Comparison of ENCODE assay signal across 10 mouse cellular contexts in the genomic region with DNA sequence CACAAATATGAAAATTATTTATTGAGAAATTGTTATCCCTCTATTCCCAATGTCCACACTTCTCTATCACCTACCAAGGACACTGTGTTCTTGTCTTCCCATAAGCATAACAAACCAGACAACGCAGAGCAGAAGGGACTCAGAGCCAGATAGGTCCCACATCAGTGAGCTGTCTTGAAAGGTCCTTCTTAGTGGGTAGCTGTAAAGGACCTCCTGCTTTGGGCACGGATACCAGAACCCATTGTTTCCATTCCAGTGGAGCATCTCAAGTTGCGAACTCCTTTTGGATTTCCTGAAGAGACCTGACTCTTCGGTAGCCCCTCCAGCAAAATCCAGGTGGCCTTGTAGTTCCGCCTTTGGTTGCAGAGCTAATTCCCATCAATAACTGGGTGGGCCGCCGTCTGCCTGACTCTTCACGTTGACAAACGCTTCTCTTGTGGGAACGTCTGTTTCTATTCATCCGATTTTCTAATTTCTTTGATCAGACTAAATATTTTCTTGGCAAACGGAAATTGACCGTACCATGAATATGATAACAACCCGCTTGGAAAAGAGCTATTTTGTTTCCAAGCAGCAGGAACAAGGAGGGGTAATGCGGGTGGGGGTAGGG. TPM values are rescaled to one million over a fixed set of nuclear protein-coding genes. Genes with fewer than 3 reads are reported as not detected.
DNase-seq lines count a peak whose midpoint lies in the region; ATAC-seq lines count a peak whose summit lies in the region.
"Had no signal": no experiment of that assay in that cellular context is flagged by ENCODE, and none has a peak within 500 bp of the region (broad histone marks: within the 10 kb centered on the region; RNA-seq: fewer than 3 reads in every experiment).

No protein-coding gene starts in this region.

- ATAC-seq in heart, embryonic 12.5 days (ENCODE audit: insufficient number of reproducible peaks, low FRiP score): no peak
- no peak for ATAC-seq in lung, embryonic 16.5 days (ENCODE audit: low read depth)
- ATAC-seq in embryonic facial prominence, embryonic 15.5 days (ENCODE audit: insufficient number of reproducible peaks, low FRiP score, low TSS enrichment, low read depth): no peak
- ATAC-seq in neural tube, embryonic 13.5 days (ENCODE audit: low read depth): no peak

- H3K9me3 ChIP-seq in heart, embryonic 12.5 days (replicated peaks): no peaks in the 10 kb centered on the region
- H3K9me3 ChIP-seq in lung, embryonic 16.5 days (ENCODE audit: control insufficient read depth, low read length): no peaks in the 10 kb centered on the region
- no peaks in the 10 kb centered on the region for H3K9me3 ChIP-seq in embryonic facial prominence, embryonic 15.5 days (replicated peaks)
- no peaks in the 10 kb centered on the region for H3K9me3 ChIP-seq in neural tube, embryonic 13.5 days

- DNase-seq in heart, postnatal 36 days: no peak
- no peak for DNase-seq in lung, postnatal 36 days
- no peak for DNase-seq in spleen, postnatal 10 days (ENCODE audit: low spot score in 2 of 2)
- no peak for DNase-seq in layer of hippocampus, adult 9-10 months (ENCODE audit: low spot score)
- DNase-seq: thymus, adult 2 months had no signal

- H3K4me3 ChIP-seq in heart, embryonic 12.5 days: peak overlapping the region; percentile 63
- H3K4me3 ChIP-seq in lung, embryonic 16.5 days (ENCODE audit: low read length): no peak overlapping the region
- H3K4me3 ChIP-seq in embryonic facial prominence, embryonic 15.5 days (replicated peaks): peak overlapping the region; percentile 59
- H3K4me3 ChIP-seq in neural tube, embryonic 13.5 days: no peak overlapping the region

- intact Hi-C loops in heart, postnatal 36 days (cut with DNase I): no loop called here

- WGBS in heart, embryonic 12.5 days: 24% methylated on average over 15 of the region's 15 CpGs
- WGBS in lung, embryonic 16.5 days: 32% methylated on average over 15 of the region's 15 CpGs
- 11% methylated on average over 15 of the region's 15 CpGs for WGBS in embryonic facial prominence, embryonic 15.5 days
- WGBS in neural tube, embryonic 13.5 days: 15% methylated on average over 15 of the region's 15 CpGs

- H3K27me3 ChIP-seq in heart, embryonic 12.5 days (replicated peaks): peaks cover 35% of the 10 kb centered on the region
- peaks cover 61% of the 10 kb centered on the region for H3K27me3 ChIP-seq in lung, embryonic 16.5 days (ENCODE audit: control insufficient read depth, insufficient read depth, low read depth, low read length)
- peaks cover 51% of the 10 kb centered on the region for H3K27me3 ChIP-seq in embryonic facial prominence, embryonic 15.5 days
- H3K27me3 ChIP-seq in neural tube, embryonic 13.5 days: peaks cover 91% of the 10 kb centered on the region

- peaks cover 16% of the 10 kb centered on the region for H3K4me1 ChIP-seq in heart, embryonic 12.5 days (replicated peaks)
- H3K4me1 ChIP-seq in lung, embryonic 16.5 days (replicated peaks; ENCODE audit: control insufficient read depth, insufficient read depth, low read length): peaks cover 3% of the 10 kb centered on the region; the same call in 1 of the 2 replicates
- H3K4me1 ChIP-seq in embryonic facial prominence, embryonic 15.5 days: peaks cover 47% of the 10 kb centered on the region
- H3K4me1 ChIP-seq in neural tube, embryonic 13.5 days (replicated peaks): peaks cover 22% of the 10 kb centered on the region; the same call in 1 of the 2 replicates

- no peaks in the 10 kb centered on the region for H3K36me3 ChIP-seq in heart, embryonic 12.5 days
- H3K36me3 ChIP-seq in lung, embryonic 16.5 days (ENCODE audit: control insufficient read depth, insufficient read depth, low read length): no peaks in the 10 kb centered on the region
- H3K36me3 ChIP-seq in embryonic facial prominence, embryonic 15.5 days: no peaks in the 10 kb centered on the region
- H3K36me3 ChIP-seq in neural tube, embryonic 13.5 days: no peaks in the 10 kb centered on the region

- no peak overlapping the region; the same call in 1 of the 2 replicates for H3K9ac ChIP-seq in heart, embryonic 12.5 days
- no peak overlapping the region for H3K9ac ChIP-seq in lung, embryonic 16.5 days (ENCODE audit: low read length)
- H3K9ac ChIP-seq in embryonic facial prominence, embryonic 15.5 days: no peak overlapping the region
- H3K9ac ChIP-seq in neural tube, embryonic 13.5 days: no peak overlapping the region
- H3K9ac ChIP-seq: liver, embryonic 14.5 days had no signal

- peak overlapping the region; percentile 92 for H3K4me2 ChIP-seq in heart, embryonic 12.5 days
- peak overlapping the region; percentile 93; the same call in 1 of the 2 replicates for H3K4me2 ChIP-seq in lung, embryonic 16.5 days (ENCODE audit: low read depth, low read length)
- peak overlapping the region; percentile 86 for H3K4me2 ChIP-seq in embryonic facial prominence, embryonic 15.5 days (replicated peaks)
- H3K4me2 ChIP-seq in neural tube, embryonic 13.5 days: peak overlapping the region; percentile 59

- H3K27ac ChIP-seq in heart, embryonic 12.5 days (ENCODE audit: poor library complexity, severe bottlenecking): no peak overlapping the region
- no peak overlapping the region for H3K27ac ChIP-seq in lung, embryonic 16.5 days (ENCODE audit: low read length)
- H3K27ac ChIP-seq in embryonic facial prominence, embryonic 15.5 days (replicated peaks): peak overlapping the region; percentile 85
- peak overlapping the region; percentile 67 for H3K27ac ChIP-seq in neural tube, embryonic 13.5 days (replicated peaks)
- H3K27ac ChIP-seq: liver, embryonic 14.5 days had no signal

RNA-seq across cellular contexts. Expression of a gene that starts 1.0 kb away (rescaled TPM):
- 0.45 and 0.67 TPM in 2 replicates for polyA plus RNA-seq in heart, embryonic 12.5 days (2016; fragmentation: Nextera tagmentation; extraction: Ambion mirVana)
- 1 to 10 TPM in 1 of 2 experiments, under 1 TPM in 1; 0.89 to 1.3 TPM for total RNA-seq in heart, postnatal 36 days (2021)
- polyA plus RNA-seq in lung, embryonic 16.5 days (2015; fragmentation: Nextera tagmentation; extraction: Ambion mirVana): 1.3 and 2.0 TPM in 2 replicates
- polyA plus RNA-seq in embryonic facial prominence, embryonic 15.5 days (2015; fragmentation: Nextera tagmentation; extraction: Ambion mirVana): 40.0 and 48.3 TPM in 2 replicates
- 8.8 and 13.9 TPM in 2 replicates for polyA plus RNA-seq in neural tube, embryonic 13.5 days (2015; fragmentation: Nextera tagmentation; extraction: Ambion mirVana)

RNA-seq across cellular contexts. Expression of a gene that starts 58.6 kb away (rescaled TPM):
- polyA plus RNA-seq in heart, embryonic 12.5 days (2016; fragmentation: Nextera tagmentation; extraction: Ambion mirVana): 1.8 and 2.1 TPM in 2 replicates
- 1 to 10 TPM; 4.8 to 6.1 TPM for total RNA-seq in heart, postnatal 36 days (2021)
- polyA plus RNA-seq in lung, embryonic 16.5 days (2015; fragmentation: Nextera tagmentation; extraction: Ambion mirVana): 1.9 and 2.2 TPM in 2 replicates
- 4.8 and 5.2 TPM in 2 replicates for polyA plus RNA-seq in embryonic facial prominence, embryonic 15.5 days (2015; fragmentation: Nextera tagmentation; extraction: Ambion mirVana)
- 1.3 and 1.6 TPM in 2 replicates for polyA plus RNA-seq in neural tube, embryonic 13.5 days (2015; fragmentation: Nextera tagmentation; extraction: Ambion mirVana)

Comparison
In these comparisons a context has a peak if more than half of its experiments do, and no peak if none do; other contexts are left out.
1. H3K27ac ChIP-seq: peak in embryonic facial prominence, embryonic 15.5 days (single experiment) and neural tube, embryonic 13.5 days (single experiment); none in heart, embryonic 12.5 days (single experiment) and lung, embryonic 16.5 days (single experiment).
2. H3K4me3 ChIP-seq: peak in heart, embryonic 12.5 days (single experiment) and embryonic facial prominence, embryonic 15.5 days (single experiment); none in lung, embryonic 16.5 days (single experiment) and neural tube, embryonic 13.5 days (single experiment).
3. Peak in every context shown above with its lines, with median percentiles within 50 percentile points of each other: H3K4me2 ChIP-seq.